Mouse (Mus musculus): ENCODE results near the gene Rtn2. TPM values are rescaled to one million over a fixed set of nuclear protein-coding genes. Genes with fewer than 3 reads are reported as not detected.

The Rtn2 gene
- polyA plus RNA-seq, 1 experiment from 2014 or later, result 7.1 TPM

- WGBS, result 1% methylated on average over 18 of the region's 19 CpGs
- TF ChIP-seq CTCF (IDR thresholded peaks at IDR 0.05; ENCODE audit: low read depth), result no peak
- ATAC-seq, result peak; percentile 12; the same call in 1 of the 2 replicates
Measured at GRCm38 (mm10) chr7:19269721-19270441, 12.5 kb upstream of the Rtn2 start.

GRCm38 (mm10) chr7:19270509-19271237 is 11.8 kb upstream of the Rtn2 start:
- no peaks in the 10 kb centered on the region for H3K9me3 ChIP-seq (ENCODE audit: control insufficient read depth)
- ATAC-seq, result no peak
- 0% methylated on average over 19 of the region's 21 CpGs for WGBS
- no peak for TF ChIP-seq CTCF (IDR thresholded peaks at IDR 0.05; ENCODE audit: low read depth)
- peak overlapping the region; percentile 95 for H3K4me2 ChIP-seq (replicated peaks; ENCODE audit: low read depth)
- no peaks in the 10 kb centered on the region for H3K27me3 ChIP-seq (replicated peaks; ENCODE audit: control insufficient read depth, insufficient read depth, low read length)
- H3K27ac ChIP-seq (ENCODE audit: low read depth, low read length), result peak overlapping the region; percentile 95
- H3K4me3 ChIP-seq (ENCODE audit: low read depth, low read length), result peak overlapping the region; percentile 93
- H3K4me1 ChIP-seq (replicated peaks; ENCODE audit: control insufficient read depth, insufficient read depth, low read length), result 0 out of 2 replicates have a peak, but pooled peaks cover 6% of the 10 kb centered on the region
- peaks cover 10% of the 10 kb centered on the region; the same call in 1 of the 2 replicates for H3K36me3 ChIP-seq (ENCODE audit: control insufficient read depth, insufficient read depth)
- H3K9ac ChIP-seq (ENCODE audit: low read depth, low read length), result peak overlapping the region; percentile 71

More at GRCm38 (mm10) chr7:19269721-19270441, 12.5 kb upstream of the Rtn2 start:
- Histone ChIP-seq H3K36me3 (ENCODE audit: control insufficient read depth, insufficient read depth) (peaks cover 10% of the 10 kb centered on the region; the same call in 1 of the 2 replicates), H3K27me3 (replicated peaks; ENCODE audit: control insufficient read depth, insufficient read depth, low read length) (no peaks in the 10 kb centered on the region), H3K9ac (ENCODE audit: low read depth, low read length) (peak overlapping the region; percentile 71), H3K4me1 (replicated peaks; ENCODE audit: control insufficient read depth, insufficient read depth, low read length) (0 out of 2 replicates have a peak, but pooled peaks cover 12% of the 10 kb centered on the region), H3K9me3 (ENCODE audit: control insufficient read depth) (no peaks in the 10 kb centered on the region), H3K4me3 (ENCODE audit: low read depth, low read length) (peak overlapping the region; percentile 93), H3K27ac (ENCODE audit: low read depth, low read length) (peak overlapping the region; percentile 95), H3K4me2 (replicated peaks; ENCODE audit: low read depth) (peak overlapping the region; percentile 95)

GRCm38 (mm10) chr7:19271238-19272172 is 10.9 kb upstream of the Rtn2 start, which contains the start of gene Vasp:
Vasp (minus strand) TSS chr7:19271817.
- Histone ChIP-seq H3K9me3 (ENCODE audit: control insufficient read depth) (no peaks in the 10 kb centered on the region), H3K27ac (ENCODE audit: low read depth, low read length) (peak within 1 kb of the TSS; percentile 95), H3K9ac (ENCODE audit: low read depth, low read length) (peak within 1 kb of the TSS; percentile 71), H3K4me1 (replicated peaks; ENCODE audit: control insufficient read depth, insufficient read depth, low read length) (no peaks in the 10 kb centered on the region), H3K27me3 (replicated peaks; ENCODE audit: control insufficient read depth, insufficient read depth, low read length) (no peaks in the 10 kb centered on the region), H3K4me3 (ENCODE audit: low read depth, low read length) (peak within 1 kb of the TSS; percentile 93), H3K36me3 (ENCODE audit: control insufficient read depth, insufficient read depth) (peaks cover 6% of the 10 kb centered on the region; the same call in 1 of the 2 replicates), H3K4me2 (replicated peaks; ENCODE audit: low read depth) (peak within 1 kb of the TSS; percentile 95)
- peak; percentile 25 for TF ChIP-seq CTCF (IDR thresholded peaks at IDR 0.05; ENCODE audit: low read depth)
- under 1% methylated on average over 60 of the region's 62 CpGs for WGBS
- ATAC-seq, result peak; percentile 74

- ATAC-seq, result peak; percentile 70
- no peak for TF ChIP-seq CTCF (IDR thresholded peaks at IDR 0.05; ENCODE audit: low read depth)
- Histone ChIP-seq H3K36me3 (ENCODE audit: control insufficient read depth, insufficient read depth) (peaks cover 6% of the 10 kb centered on the region; the same call in 1 of the 2 replicates), H3K27me3 (replicated peaks; ENCODE audit: control insufficient read depth, insufficient read depth, low read length) (no peaks in the 10 kb centered on the region), H3K4me1 (replicated peaks; ENCODE audit: control insufficient read depth, insufficient read depth, low read length) (no peaks in the 10 kb centered on the region), H3K4me2 (replicated peaks; ENCODE audit: low read depth) (peak overlapping the region; percentile 95), H3K9me3 (ENCODE audit: control insufficient read depth) (no peaks in the 10 kb centered on the region), H3K9ac (ENCODE audit: low read depth, low read length) (peak overlapping the region; percentile 71), H3K27ac (ENCODE audit: low read depth, low read length) (peak overlapping the region; percentile 95), H3K4me3 (ENCODE audit: low read depth, low read length) (peak overlapping the region; percentile 93)
- 1% methylated on average over 31 of the region's 36 CpGs for WGBS
Measured at GRCm38 (mm10) chr7:19272173-19272764, 10.2 kb upstream of the Rtn2 start.

GRCm38 (mm10) chr7:19276253-19276652 is 6.2 kb upstream of the Rtn2 start:
- peak; percentile 64 for TF ChIP-seq CTCF (IDR thresholded peaks at IDR 0.05; ENCODE audit: low read depth)
- peaks cover 32% of the 10 kb centered on the region for H3K27me3 ChIP-seq (replicated peaks; ENCODE audit: control insufficient read depth, insufficient read depth, low read length)
- ATAC-seq, result no peak
- no peaks in the 10 kb centered on the region for H3K36me3 ChIP-seq (ENCODE audit: control insufficient read depth, insufficient read depth)
- no peak overlapping the region for H3K27ac ChIP-seq (ENCODE audit: low read depth, low read length)
- no peak overlapping the region for H3K4me3 ChIP-seq (ENCODE audit: low read depth, low read length)
- no peak overlapping the region for H3K9ac ChIP-seq (ENCODE audit: low read depth, low read length)
- H3K9me3 ChIP-seq (ENCODE audit: control insufficient read depth), result no peaks in the 10 kb centered on the region
- H3K4me1 ChIP-seq (replicated peaks; ENCODE audit: control insufficient read depth, insufficient read depth, low read length), result no peaks in the 10 kb centered on the region; the same call in 1 of the 2 replicates
- WGBS, result 55% methylated on average over 4 of the region's 4 CpGs
- no peak overlapping the region for H3K4me2 ChIP-seq (replicated peaks; ENCODE audit: low read depth)

Measured in intestine, postnatal 0 days (tissue).